Mouse (Mus musculus) layer of hippocampus, adult 8-10 months (tissue): ENCODE results near the gene Htr6. TPM values are rescaled to one million over a fixed set of nuclear protein-coding genes. Genes with fewer than 3 reads are reported as not detected.
A peak's percentile ranks its signal among the peaks of the same experiment; 100 is the strongest.

Experiments
- DNase-seq, 2 experiments: peaks; one replicate each; pipeline ENCODE4 v3.0.0; 2022; ENCODE audit warnings: low spot score in 2 of 2
- total RNA-seq, 4 experiments: library from RNA; stranded (reverse); gene quantifications; 2 replicates each; pipeline ENCODE4 v1.2.4; 2022

Htr6 gene
- total RNA-seq, 4 experiments from 2014 or later: 7.0 to 8.3 (median 8.0) TPM

DNA sequence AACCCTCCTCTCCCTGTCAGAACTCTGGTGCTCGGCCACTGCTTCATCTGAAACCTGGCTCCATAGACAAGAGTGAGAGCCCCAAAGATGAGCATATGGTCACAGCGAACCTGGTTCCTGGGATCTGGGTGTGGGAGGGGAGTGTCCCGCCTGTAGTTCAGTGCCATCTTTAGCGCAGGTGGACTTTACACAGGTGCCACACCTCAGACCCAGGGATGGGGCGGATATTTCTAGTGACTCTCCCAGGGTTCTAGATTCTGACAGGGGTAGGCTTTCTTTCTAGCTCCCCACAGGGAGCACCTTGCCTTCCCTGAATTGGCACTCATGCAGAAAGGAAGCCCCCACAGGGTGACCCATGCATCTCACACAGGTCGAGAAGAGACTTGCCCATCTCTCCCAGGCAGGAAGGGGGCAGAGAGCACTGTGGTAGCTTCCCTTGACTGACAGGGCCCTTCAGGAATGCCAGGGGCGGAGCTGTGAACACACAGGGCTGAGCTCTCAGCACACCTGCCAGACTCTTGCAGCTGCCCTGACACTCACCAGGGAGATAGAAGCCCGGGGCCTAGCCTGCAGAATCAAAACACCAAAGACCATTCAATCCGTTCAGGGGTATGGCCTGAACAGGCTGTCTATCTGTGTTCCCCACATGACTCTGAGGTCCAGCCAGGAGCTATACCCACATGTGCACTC, 13.8 kb upstream of the Htr6 start:
- DNase-seq: no peak

DNA sequence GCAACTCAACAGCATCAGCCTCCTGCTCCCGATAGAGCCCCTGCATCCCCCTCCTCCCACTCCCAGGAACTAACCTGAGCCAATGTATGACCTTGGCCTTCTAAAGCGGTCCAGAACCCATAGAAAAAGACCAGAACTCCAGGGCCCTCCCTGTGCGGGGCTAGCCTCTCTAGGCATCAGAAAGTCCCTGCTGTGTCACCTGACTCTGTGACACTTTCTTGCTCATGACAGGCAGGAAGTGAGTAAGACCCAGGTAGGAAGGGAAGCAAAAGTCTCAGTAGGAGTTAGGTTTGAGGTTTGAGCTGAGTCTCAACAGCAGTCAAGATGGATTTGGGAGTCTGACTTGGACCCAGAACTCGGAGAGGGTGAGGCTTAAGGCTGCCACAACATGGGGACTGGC, 11.6 kb upstream of the Htr6 start:
- DNase-seq: no peak

DNA sequence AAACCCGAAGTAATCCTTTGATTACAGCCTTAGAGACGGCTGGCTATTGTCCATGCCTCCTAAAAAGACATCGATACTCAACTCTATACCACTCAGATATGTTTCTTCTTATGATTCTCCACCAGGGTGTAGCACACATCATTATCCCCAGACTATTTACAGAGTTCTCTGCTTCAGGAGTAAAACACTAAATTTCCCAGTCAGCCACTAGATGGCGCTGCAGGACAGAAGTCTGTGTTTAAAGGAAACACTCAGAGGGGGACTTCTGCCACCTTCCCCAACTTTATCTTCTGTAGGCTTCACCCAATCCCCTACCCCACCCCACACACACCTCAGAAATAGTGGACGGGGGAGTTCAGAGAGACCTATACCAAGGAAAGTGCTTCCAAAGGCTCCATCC, 10.7 kb upstream of the Htr6 start:
- DNase-seq: peak; percentile 71 to 92

DNA sequence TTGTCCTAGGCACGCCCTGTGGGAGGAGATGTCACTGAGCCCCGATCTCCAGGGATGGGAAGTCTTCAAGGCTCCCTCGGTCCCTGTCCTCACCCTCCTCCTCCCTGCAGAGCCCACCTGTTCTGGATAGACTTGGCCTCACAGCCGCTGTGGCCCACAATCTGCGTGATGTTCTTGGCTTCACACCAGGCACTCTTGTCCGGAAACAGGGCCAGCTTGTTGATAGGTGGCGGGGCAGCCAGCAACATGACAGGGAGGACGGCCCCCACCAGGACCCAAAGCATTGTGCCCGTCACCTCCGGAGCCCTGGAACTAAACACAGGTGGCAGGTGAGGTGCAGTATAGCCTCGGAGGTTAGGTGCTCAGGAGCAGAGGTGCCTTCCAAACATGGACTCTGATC, 10.0 kb upstream of the Htr6 start:
- DNase-seq: no peak

DNA sequence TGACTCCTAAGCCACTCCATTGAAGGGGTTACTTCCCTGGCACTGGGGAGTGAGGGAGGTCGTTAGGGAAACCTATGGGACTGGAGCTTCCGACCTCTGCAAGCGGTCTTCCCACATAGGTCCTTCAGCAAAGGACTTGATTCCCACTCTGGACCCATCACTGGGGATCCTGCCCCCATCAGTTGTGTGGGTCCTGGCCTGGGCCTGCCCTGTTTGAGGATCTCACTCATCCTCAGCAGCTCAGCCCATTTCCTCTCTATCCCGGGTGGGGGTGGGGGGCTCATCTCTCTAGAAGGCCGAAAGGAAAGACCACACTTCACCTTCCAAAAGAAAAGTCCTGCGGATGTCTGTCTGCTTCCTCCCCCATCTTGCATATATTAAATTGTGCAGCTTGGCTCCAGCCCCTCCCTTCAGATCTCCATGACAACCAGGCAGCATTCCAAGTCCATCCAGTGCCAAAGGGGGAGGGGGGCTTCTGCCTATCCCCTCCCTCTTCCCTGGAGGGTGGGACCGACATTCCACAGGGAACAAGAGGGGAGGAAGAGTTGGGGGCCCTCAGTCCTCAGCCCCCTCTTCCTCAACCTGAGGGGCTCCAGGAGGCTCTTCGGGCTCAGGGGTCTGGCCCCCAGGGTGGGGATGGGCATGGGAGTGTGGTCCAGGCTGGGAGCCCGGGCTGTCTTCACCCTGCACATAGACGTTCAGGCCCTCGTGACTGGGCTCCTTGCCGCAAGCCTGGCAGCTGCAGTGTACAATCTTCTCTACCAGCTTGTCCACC, 7.6 kb upstream of the Htr6 start:
- no peak for DNase-seq

DNA sequence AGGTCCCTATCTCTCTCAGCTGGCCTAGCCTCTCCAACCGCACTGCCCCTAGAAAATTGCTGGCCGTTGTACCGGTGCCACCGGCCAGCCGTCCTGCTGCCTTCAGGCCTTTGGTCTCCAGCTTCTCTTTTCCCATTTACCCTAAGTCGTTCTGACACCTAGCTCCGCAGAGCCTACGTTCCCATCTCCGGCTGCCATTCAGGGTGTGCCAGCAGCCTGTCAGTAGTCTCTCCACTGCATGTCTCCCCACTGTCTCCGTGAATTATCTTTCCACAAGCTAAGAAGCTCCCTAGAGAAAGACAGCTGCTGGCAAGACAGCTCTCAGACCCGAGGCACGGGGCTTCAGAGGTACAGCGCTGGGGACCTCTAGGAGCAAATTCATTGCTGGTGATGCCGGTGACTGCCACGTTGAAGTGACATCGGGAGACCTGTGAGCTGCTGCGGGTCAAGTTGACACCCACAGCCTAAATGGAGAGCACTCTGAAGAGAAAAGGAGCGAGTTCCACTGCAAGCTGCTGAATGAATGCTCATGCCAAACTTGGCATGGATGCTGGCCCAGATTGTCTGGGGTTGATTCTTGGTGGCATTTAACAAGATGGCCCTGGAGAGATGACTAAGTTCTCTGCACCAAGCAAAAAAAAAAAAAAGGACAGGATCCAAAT, 6.0 kb upstream of the Htr6 start:
- DNase-seq: peak in 1 of 2 experiments; percentile 71

DNA sequence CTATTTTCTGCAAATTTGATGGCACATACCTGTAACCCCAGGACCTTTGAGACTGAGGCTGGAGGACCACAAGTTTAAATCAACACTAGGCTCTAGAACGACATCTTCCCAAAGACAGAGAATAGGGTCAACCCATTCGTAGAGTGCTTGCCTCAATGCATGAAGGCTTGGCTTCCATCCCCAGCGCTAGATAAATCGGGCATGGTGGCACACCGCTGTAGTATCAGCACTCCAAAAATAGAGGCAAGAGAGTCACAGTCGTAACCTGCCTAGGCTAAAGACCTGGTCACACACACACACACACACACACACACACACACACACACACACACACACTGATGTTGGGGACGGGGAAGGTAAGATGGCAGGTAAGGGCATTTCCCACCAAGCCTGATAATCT, 4.9 kb upstream of the Htr6 start:
- DNase-seq: no peak

DNA sequence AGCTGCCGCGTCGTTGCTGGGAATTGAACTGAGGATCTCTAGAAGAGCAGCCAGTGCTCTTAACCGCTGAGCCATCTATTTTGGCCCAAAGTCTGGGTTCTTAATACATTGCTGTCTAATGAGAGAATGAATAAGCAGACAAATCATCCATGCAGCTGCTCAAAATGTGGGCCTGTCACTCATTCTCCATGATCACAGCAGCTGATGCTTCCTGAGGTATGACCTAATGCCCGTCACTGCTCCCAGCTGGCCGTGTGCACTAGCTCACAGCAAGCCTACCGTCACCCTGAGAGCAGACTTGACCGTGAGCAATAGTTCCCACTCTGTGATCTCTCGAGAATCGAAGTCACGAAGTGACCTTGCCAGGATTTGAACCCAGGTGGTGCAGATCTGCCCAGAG, 4.1 kb upstream of the Htr6 start:
- no peak for DNase-seq

DNA sequence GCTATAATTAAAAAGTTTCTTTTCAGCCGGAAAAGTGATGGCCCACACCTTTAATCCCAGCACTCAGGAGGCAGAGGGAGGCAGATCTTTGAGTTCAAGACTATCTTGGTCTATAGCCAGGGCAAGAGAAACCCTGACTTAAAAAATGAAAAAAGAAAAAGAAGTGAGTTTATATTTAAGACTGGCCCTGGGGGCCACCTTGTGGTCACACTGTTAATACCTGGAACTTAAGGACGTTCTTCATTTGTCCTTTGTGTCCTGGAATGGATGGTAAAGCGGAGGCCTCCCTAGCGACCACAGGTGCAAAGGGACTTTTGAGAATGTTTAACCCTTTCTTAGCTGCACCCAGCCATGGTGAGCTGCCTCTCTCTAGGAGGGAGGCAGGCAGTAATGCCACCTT, 3.4 kb upstream of the Htr6 start:
- no peak for DNase-seq

DNA sequence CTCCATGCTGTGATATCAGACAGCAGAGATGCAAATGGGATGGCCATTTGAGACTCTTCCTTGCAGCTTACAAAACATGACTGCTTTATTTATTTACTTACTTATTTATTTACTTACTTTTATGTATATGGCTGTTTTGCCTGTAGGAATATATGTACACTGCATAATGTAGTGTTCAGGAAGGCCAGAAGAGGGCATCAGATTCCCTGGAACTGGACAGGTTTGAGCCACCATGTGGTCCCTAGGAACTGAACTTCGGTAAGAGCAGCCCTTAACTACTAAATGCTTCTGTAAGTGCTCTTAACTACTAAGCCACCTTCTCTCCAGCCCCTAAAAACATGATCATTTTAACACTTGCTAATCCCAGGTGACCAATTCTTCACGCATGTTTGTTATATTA, 2.9 kb upstream of the Htr6 start:
- no peak for DNase-seq

DNA sequence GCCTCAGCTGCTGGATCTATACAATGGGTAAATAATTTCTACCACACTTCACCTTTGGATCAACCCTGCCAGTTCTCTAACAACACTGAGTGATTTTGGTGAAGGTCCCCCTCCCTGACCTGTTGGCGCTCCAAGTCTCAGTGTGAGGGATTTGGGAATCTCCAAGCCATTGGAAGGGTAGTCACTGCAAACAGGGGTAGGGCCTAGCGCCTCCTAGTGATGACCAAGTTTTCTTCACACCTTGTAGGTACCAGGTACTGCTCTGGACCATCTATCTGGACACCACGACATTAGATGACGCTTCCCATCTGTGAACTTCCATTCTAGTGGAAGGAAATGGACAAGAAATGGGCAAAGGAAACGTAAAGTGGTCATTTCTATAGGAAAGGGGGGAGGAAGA, 545 bp upstream of the Htr6 start:
- no peak for DNase-seq

DNA sequence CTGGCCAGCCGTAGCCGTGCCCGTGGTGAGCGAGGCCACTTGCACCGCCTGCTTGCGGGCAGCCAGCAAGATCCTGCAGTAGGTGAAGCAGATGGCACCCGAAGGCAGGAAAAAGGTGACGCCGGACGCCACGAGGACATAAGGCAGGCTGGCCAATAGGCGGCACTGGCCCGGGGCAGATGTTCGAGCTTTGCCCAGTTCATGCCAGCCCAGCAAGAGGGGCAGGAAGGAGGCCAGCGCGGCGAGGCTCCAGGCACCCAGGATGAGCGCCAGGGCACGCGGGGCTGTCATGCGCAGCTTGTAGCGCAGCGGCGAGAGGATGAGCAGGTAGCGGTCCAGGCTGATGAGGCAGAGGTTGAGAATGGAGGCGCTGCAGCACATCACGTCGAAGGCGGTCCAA, 1.3 kb downstream of the Htr6 start:
- DNase-seq: no peak

DNA sequence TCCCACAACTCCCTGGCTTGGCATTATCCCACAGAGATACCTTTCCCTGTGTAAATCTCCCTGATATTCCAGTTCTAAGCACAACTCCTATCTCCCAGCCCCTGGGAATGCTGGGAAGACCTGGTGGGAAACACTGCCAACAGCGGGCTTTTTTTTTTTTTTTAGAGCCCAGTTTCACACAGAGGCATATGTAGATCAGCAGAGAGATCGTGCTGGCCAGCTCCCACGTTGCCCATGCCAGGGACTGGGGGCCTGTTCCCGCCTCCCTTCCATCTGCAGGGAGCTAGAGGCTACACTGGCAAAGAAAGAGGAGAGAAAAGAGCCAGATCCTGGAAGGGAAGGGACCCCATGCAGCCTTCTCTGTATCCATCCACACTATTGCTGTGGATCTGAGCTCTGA, 7.1 kb downstream of the Htr6 start:
- peak; percentile 71 to 72 for DNase-seq

DNA sequence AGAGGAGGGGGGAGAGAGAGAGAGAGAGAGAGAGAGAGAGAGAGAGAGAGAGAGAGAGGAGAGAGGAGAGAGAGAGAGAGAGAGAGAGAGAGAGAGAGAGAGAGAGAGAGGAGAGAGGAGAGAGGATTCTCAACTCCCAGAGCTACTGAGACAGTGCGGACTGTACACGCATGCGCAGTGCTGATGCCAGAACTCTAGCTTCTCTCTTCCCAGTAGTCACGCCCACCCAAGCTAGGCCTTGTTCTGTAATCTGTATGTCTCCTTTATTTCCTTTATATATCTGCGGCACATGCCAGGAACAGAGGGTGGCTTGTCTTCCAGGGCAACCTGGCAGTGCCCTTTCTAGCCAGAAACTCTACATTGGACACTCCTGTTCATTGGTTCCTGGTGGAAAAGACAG, 10.5 kb downstream of the Htr6 start:
- no peak for DNase-seq

DNA sequence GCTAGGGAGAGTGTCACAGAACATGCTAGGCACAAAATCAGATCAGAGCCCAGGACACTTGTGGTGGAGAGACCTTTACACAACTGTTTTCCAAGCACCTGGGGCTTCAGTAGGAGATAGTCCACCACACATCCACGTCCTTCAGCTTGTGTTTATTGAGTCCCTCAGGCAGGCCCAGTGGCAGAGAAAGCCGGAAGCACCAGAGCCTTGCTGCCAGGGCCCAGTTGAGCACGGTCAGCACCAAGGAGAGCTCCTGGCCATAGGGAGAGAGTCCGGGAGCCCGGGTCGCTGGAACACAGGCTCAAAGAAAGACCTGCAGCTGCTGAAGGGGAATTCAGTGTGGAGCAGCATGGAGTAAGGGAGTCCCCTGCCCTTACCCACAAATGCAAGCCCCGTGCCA, 15.8 kb downstream of the Htr6 start:
- DNase-seq: no peak

DNA sequence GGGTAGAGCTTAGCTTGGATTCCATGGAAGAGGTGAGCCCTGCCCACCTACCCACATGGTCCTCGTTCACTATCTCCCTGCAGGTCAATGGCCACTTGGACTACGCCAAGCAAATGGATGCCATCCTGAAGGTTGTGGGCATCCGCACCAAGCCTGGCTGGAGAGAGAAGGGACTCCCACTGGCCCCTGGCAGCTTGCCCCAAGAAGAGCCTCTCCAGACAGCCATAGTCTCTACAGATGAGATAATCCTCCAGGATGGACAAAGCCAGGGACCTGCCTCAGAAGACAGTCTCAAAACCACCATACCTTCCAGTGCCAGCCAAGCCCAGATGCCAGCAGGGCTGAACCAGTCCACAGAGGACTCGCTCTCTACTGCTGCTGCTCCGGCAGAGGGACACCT, 17.3 kb downstream of the Htr6 start:
- no peak for DNase-seq

DNA sequence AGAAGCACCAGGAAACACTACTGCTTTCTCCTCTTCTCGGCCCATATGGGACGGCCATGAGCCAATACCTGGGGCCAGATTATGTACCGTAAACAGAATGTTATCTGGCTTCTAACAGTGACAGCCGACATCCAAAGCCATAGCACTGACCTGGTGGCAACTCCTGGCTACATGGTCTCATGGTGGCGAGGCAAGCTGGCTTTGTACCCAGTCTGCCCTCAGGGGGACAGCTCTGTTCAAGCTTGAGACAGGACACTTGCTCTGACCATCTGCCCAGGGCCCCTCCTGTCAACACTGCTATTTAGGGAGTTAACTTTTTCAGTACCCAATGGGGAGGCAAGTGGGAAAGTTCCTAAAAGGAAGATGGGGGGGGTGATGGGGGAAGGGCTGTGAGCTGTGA, 18.1 kb downstream of the Htr6 start:
- no peak for DNase-seq

DNA sequence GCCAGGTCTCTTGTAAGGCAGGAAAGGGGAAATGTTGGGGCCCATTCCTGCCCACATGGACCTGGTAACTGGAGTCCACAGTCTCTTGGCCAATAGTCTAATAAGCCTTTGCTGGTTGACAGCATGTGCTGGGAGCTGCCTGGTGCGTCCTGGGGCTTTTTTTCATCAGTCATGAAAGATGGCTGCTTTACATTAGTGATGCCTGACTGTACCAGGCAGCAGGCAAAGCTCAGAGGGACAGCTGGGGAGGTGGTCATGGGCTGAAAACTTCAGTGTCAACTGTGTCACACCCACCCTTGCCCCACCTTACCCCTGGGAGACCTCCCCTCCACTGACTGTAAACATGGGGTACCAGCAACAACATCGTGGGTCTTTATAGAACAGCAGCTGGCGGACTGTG, 19.6 kb downstream of the Htr6 start:
- DNase-seq: no peak

DNA sequence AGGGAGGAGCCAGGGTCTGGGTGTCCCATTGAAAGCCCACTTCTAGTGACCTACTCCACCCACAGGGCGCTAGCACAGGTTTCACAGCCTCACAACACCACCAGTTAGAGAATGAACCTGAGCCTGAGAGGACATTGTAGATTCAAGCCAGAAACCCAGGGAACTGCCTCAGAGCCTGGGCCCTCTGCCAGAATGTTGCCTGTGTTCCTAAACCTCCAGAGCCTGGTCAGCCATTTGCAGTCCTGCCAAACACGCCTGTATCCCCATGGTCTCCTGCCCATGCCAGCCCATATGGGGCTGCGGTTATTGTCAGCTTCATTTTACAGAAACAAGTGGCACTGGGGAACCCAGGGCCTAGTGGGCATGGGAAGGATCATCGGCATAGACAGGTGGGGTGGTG, 20.0 kb downstream of the Htr6 start:
- DNase-seq: no peak

DNA sequence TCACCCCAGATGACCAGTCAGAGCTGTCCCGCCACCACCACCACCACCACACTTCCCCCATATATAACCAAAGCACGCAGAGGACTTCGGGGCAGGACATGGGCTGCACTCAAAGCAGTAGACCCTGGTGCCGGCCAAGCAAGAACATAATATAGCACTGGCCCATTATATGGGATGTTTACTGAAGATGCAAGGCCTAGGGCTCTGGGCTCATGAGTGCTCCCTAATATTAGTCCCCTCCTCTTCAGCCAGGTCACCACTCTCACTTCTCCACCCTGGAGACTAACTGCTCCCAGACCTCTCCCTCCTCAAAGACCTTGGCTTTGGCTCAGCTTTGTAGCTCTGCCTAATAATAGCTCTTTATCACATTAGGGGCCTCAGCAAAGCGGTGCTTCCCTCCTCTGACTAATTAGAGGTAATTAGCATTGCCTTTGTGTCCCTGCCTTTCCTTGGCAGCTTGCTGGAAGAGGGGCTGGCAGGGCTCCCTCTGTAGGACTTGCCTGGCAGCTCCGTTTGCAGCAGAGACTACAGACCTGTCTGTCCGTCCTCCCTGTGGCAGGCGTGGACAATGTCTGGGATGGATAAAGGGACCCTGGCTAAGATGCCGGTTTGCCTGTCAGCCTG, 21.0 kb downstream of the Htr6 start:
- peak; percentile 70 to 71 for DNase-seq

DNA sequence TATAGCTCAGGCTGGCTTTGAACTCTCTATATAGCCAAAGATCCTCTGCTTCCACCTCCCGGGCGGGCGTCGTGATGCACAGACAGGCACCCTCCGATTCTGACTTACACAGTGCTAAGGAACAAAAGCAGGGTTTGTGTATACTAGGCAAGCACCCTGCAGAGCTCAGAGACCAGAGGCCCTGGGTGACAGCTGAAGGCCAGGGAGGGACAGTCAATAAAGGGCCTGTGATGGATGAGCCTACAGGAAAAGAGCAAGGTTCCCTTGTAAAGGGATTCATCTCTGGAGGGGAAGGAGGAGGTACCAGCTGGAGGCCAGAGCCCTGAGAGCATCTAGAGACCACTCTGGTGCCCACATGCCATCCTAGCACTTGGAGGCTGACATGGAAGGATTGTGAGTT, 22.0 kb downstream of the Htr6 start:
- no peak for DNase-seq

DNA sequence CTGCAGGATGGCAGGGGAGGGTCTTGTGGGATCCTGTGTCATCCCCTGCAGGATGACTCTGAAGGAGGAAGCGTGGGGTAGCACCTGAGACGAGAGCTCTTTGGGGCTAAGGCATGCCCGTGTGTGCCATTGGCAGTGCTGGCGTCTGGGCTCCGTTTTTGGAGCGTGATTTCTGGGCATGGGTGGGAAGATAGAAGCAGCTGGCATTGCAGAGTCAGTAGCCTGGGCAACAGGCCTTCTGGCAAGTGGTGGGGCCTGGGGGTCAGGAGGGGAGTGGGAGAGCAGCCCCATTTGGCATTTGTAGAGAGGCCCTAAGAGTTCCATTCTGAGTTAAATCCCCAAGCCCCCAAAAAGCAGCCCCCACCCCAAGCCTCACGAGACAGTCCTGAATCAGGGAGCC, 22.6 kb downstream of the Htr6 start:
- no peak for DNase-seq
